Comparison of ENCODE assay signal across 13 mouse cellular contexts in the genomic region with DNA sequence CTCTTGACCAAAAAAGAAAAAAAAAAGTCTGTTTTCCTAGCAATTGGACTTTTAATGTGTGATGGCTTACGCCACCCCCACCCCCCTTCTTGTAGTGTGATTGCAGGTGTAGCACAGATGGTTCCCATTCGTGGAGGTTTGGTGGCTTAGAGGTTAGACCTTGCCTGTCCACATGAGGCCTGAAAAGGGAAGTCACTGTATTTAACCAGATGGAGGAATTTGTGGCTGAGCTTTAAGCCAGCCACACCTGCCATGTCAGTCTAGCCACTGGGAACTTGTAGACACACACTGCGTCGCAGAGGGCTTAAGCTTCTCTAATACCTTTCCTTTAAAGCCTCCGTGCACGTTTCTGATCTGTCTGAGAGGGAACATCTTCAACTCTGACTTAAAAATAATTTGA.
DNase-seq lines count a peak whose midpoint lies in the region; ATAC-seq and TF ChIP-seq lines count a peak whose summit lies in the region.
"Had no signal": no experiment of that assay in that cellular context is flagged by ENCODE, and none has a peak within 500 bp of the region (broad histone marks: within the 10 kb centered on the region; RNA-seq: fewer than 3 reads in every experiment).

No protein-coding gene starts in this region.

- no peaks in the 10 kb centered on the region for H3K36me3 ChIP-seq in kidney, postnatal 0 days (ENCODE audit: insufficient read depth, low read length)
- H3K36me3 ChIP-seq in neural tube, embryonic 11.5 days (ENCODE audit: control insufficient read depth, insufficient read depth, low read length) = no peaks in the 10 kb centered on the region
- H3K36me3 ChIP-seq in hindbrain, embryonic 10.5 days = no peaks in the 10 kb centered on the region
- H3K36me3 ChIP-seq: heart, embryonic 13.5 days; limb, embryonic 15.5 days had no signal

- DNase-seq in kidney, postnatal 0 days (ENCODE audit: low spot score) = peak; percentile 35
- DNase-seq in kidney, adult 11 months = no peak
- DNase-seq in neural tube, embryonic 11.5 days (ENCODE audit: low spot score) = peak; percentile 26
- DNase-seq in adrenal gland, adult (ENCODE audit: inconsistent age in 2 of 2, low spot score in 1 of 2) = no peak
- no peak for DNase-seq in hindbrain, embryonic 10.5 days (ENCODE audit: low spot score)
- DNase-seq: cerebellum, postnatal 10 days; gastrocnemius, adult 2 months; right cerebral cortex, postnatal 14 days had no signal

- no peaks in the 10 kb centered on the region for H3K27me3 ChIP-seq in kidney, postnatal 0 days (ENCODE audit: insufficient read depth, low read length)
- H3K27me3 ChIP-seq in neural tube, embryonic 11.5 days (ENCODE audit: control insufficient read depth, insufficient read depth, low read length) = no peaks in the 10 kb centered on the region
- H3K27me3 ChIP-seq in hindbrain, embryonic 10.5 days (ENCODE audit: insufficient read depth, poor library complexity, severe bottlenecking) = no peaks in the 10 kb centered on the region
- H3K27me3 ChIP-seq: heart, embryonic 13.5 days; limb, embryonic 15.5 days had no signal

- no peak overlapping the region for H3K4me3 ChIP-seq in kidney, postnatal 0 days (replicated peaks; ENCODE audit: low read depth, low read length)
- H3K4me3 ChIP-seq in bone marrow, adult 2 months (replicated peaks; ENCODE audit: control insufficient read depth, low read depth, low read length) = no peak overlapping the region
- no peak overlapping the region for H3K4me3 ChIP-seq in neural tube, embryonic 11.5 days (ENCODE audit: low read depth, low read length)
- no peak overlapping the region for H3K4me3 ChIP-seq in hindbrain, embryonic 10.5 days
- H3K4me3 ChIP-seq: gastrocnemius, adult 2 months; heart, embryonic 13.5 days; limb, embryonic 15.5 days had no signal

- H3K9ac ChIP-seq in kidney, postnatal 0 days (ENCODE audit: low read depth, low read length) = no peak overlapping the region
- H3K9ac ChIP-seq in neural tube, embryonic 11.5 days (ENCODE audit: low read length) = no peak overlapping the region
- H3K9ac ChIP-seq: heart, embryonic 13.5 days; limb, embryonic 15.5 days had no signal

- H3K4me2 ChIP-seq in kidney, postnatal 0 days (ENCODE audit: low read length) = no peak overlapping the region
- no peak overlapping the region for H3K4me2 ChIP-seq in neural tube, embryonic 11.5 days (ENCODE audit: low read depth)
- H3K4me2 ChIP-seq: heart, embryonic 13.5 days; limb, embryonic 15.5 days had no signal

- TF ChIP-seq CTCF in kidney, postnatal 0 days (IDR thresholded peaks at IDR 0.05; ENCODE audit: low read depth) = no peak
- 0 out of 2 replicates have a peak, but pooled peaks have one; percentile 9 for TF ChIP-seq CTCF in bone marrow, adult 2 months (IDR thresholded peaks at IDR 0.05; ENCODE audit: control insufficient read depth, insufficient read depth, low read length)

- ATAC-seq in kidney, postnatal 0 days (replicated peaks; ENCODE audit: low FRiP score, low read depth) = no peak
- ATAC-seq in granulocyte monocyte progenitor cell, adult 5-6 weeks (replicated peaks; ENCODE audit: poor library complexity, severe bottlenecking) = peak; percentile 79
- no peak for ATAC-seq in neural tube, embryonic 11.5 days (ENCODE audit: insufficient read depth, low FRiP score, low TSS enrichment)
- ATAC-seq: hindbrain, embryonic 16.5 days had no signal

- 0 out of 2 replicates have a peak overlapping the region, but pooled peaks have one; percentile 19 for H3K27ac ChIP-seq in kidney, postnatal 0 days
- no peak overlapping the region; the same call in 1 of the 2 replicates for H3K27ac ChIP-seq in bone marrow, adult 2 months (ENCODE audit: control insufficient read depth, insufficient read depth, low read depth, low read length, poor library complexity)
- H3K27ac ChIP-seq in neural tube, embryonic 11.5 days (ENCODE audit: low read depth, low read length) = no peak overlapping the region
- no peak overlapping the region for H3K27ac ChIP-seq in hindbrain, embryonic 10.5 days
- H3K27ac ChIP-seq: gastrocnemius, adult 2 months; heart, embryonic 13.5 days; limb, embryonic 15.5 days had no signal

- TF ChIP-seq POLR2A in bone marrow, adult 2 months (IDR thresholded peaks at IDR 0.05; ENCODE audit: borderline replicate concordance, control insufficient read depth, low read depth, low read length) = no peak

- H3K4me1 ChIP-seq in kidney, postnatal 0 days (replicated peaks; ENCODE audit: insufficient read depth, low read length) = peaks cover 5% of the 10 kb centered on the region; the same call in 1 of the 2 replicates
- peaks cover 6% of the 10 kb centered on the region for H3K4me1 ChIP-seq in bone marrow, adult 2 months (ENCODE audit: control insufficient read depth, insufficient read depth, low read length)
- no peaks in the 10 kb centered on the region for H3K4me1 ChIP-seq in neural tube, embryonic 11.5 days (ENCODE audit: control insufficient read depth, insufficient read depth, low read length)
- no peaks in the 10 kb centered on the region for H3K4me1 ChIP-seq in hindbrain, embryonic 10.5 days (replicated peaks)

- WGBS in kidney, postnatal 0 days = 51% methylated on average over 6 of the region's 6 CpGs
- 6% methylated on average over 6 of the region's 6 CpGs for WGBS in bone marrow, adult 2 months
- WGBS in neural tube, embryonic 11.5 days = 55% methylated on average over 6 of the region's 6 CpGs
- WGBS in hindbrain, embryonic 10.5 days = 80% methylated on average over 6 of the region's 6 CpGs

- no peaks in the 10 kb centered on the region for H3K9me3 ChIP-seq in kidney, postnatal 0 days (replicated peaks; ENCODE audit: low read length)
- H3K9me3 ChIP-seq in neural tube, embryonic 11.5 days (ENCODE audit: control insufficient read depth, low read length) = no peaks in the 10 kb centered on the region
- no peaks in the 10 kb centered on the region for H3K9me3 ChIP-seq in hindbrain, embryonic 10.5 days
- H3K9me3 ChIP-seq: limb, embryonic 15.5 days had no signal

Comparison
In these comparisons a context has a peak if more than half of its experiments do, and no peak if none do; other contexts are left out.
1. DNase-seq: peak in kidney, postnatal 0 days (single experiment) and neural tube, embryonic 11.5 days (single experiment); none in kidney, adult 11 months (single experiment), adrenal gland, adult (0 of 2) and hindbrain, embryonic 10.5 days (single experiment).